Mouse (Mus musculus) gastrocnemius, postnatal 4 days (tissue): ENCODE data around the gene Gm7361. TPM values are rescaled to one million over a fixed set of nuclear protein-coding genes. Genes with fewer than 3 reads are reported as not detected.
"Not testable (repeated sequence)": the region's sequence is repeated elsewhere in the genome, so short reads cannot be mapped to it uniquely, and the experiment has no call there.

Source experiments
- DNase-seq, 2 experiments: peaks; one replicate each; pipeline ENCODE4 v3.0.0; 2021 to 2022; ENCODE audit warnings: low spot score in 2 of 2, mixed read lengths in 2 of 2
- long read RNA-seq, 2 experiments: library from polyadenylated mRNA; stranded (forward); transcript quantifications; one replicate each; pipeline ENCODE4 v2.0.0; 2021
- total RNA-seq, 2 experiments: library from RNA; stranded (reverse); gene quantifications; 2 replicates each; pipeline ENCODE4 v1.2.3; 2021

Gm7361 gene
- not detected for total RNA-seq
- long read RNA-seq, experiment 1 = 0 reads
- long read RNA-seq, experiment 2 = 0 reads

GRCm38 (mm10) chr5:26257391-26257790 is at the start of gene Gm7361:
TSS of gene Gm7361 (plus strand) at chr5:26257691.
- DNase-seq = not testable (repeated sequence)

GRCm38 (mm10) chr5:26211030-26211429 is 46.5 kb upstream of the Gm7361 start:
- no peak for DNase-seq

GRCm38 (mm10) chr5:26222076-26222475 is 35.4 kb upstream of the Gm7361 start:
- no peak for DNase-seq

GRCm38 (mm10) chr5:26266656-26267055 is 9.2 kb downstream of the Gm7361 start:
- not testable (repeated sequence) for DNase-seq

- no peak for DNase-seq
Measured at GRCm38 (mm10) chr5:26280361-26280760, 22.9 kb downstream of the Gm7361 start.

GRCm38 (mm10) chr5:26281717-26282116 is 24.2 kb downstream of the Gm7361 start:
- DNase-seq = no peak

GRCm38 (mm10) chr5:26282282-26282681 is 24.8 kb downstream of the Gm7361 start:
- peak in 1 of 2 experiments; percentile 36 for DNase-seq

GRCm38 (mm10) chr5:26283399-26283798 is 25.9 kb downstream of the Gm7361 start:
- DNase-seq = no peak

- no peak for DNase-seq
Measured at GRCm38 (mm10) chr5:26291621-26292020, 34.1 kb downstream of the Gm7361 start.

GRCm38 (mm10) chr5:26293258-26293657 is 35.8 kb downstream of the Gm7361 start:
- DNase-seq = no peak

Other genes with a start within 250 kb of the Gm7361 start
- not detected for gene Gm5862, start 234.8 kb upstream of the Gm7361 start, total RNA-seq
- not detected for gene Speer4a, start 218.1 kb upstream of the Gm7361 start, total RNA-seq
- not detected for gene Gm7347, start 199.1 kb upstream of the Gm7361 start, total RNA-seq
- gene Gm10471, start 168.4 kb upstream of the Gm7361 start, total RNA-seq = not detected
- not detected for gene 5031410I06Rik, start 152.3 kb upstream of the Gm7361 start, total RNA-seq
- not detected for gene Gm10220, start 136.3 kb upstream of the Gm7361 start, total RNA-seq